Mouse (Mus musculus) stomach, postnatal 0 days (tissue): ENCODE measurements at regions not wholly inside any gene's neighbourhood (a gene's known extent, or its start where the extent isn't known, plus 50 kb on each side); places are given as distances from the start of the nearest gene placed in this dataset.

ENCODE experiments used
- ATAC-seq: fragments of 200-750 bp; cut with Nextera tagmentation; 2 replicates; pipeline ENCODE4 v1.8.0; 2017; ENCODE audit not compliant: low FRiP score, low TSS enrichment
- DNase-seq: peaks from one replicate; pipeline ENCODE4 v3.0.0-alpha.2; 2016; ENCODE audit warnings: low spot score
- H3K27ac ChIP-seq: fragments of 300-500 bp; sonication (generic); replicated peaks from 2 replicates; pipeline ENCODE4 v1.5.1; 2014; ENCODE audit warnings: mild to moderate bottlenecking, control low read depth
- H3K27me3 ChIP-seq: fragments of 300-500 bp; sonication (generic); 2 replicates; pipeline ENCODE4 v1.6.1; 2014; ENCODE audit warnings: low read length; ENCODE audit not compliant: control insufficient read depth, insufficient read depth
- H3K36me3 ChIP-seq: fragments of 300-500 bp; sonication (generic); 2 replicates; pipeline ENCODE4 v1.6.1; 2014; ENCODE audit warnings: low read length, mixed read lengths; ENCODE audit not compliant: control insufficient read depth, insufficient read depth
- H3K4me1 ChIP-seq: fragments of 300-500 bp; sonication (generic); replicated peaks from 2 replicates; pipeline ENCODE4 v1.6.1; 2014; ENCODE audit warnings: antibody characterized with exemption; ENCODE audit not compliant: control insufficient read depth, insufficient read depth
- H3K4me2 ChIP-seq: fragments of 300-500 bp; sonication (generic); replicated peaks from 2 replicates; pipeline ENCODE4 v1.6.1; 2014; ENCODE audit warnings: low read depth, mild to moderate bottlenecking, control low read depth, moderate library complexity
- H3K4me3 ChIP-seq: fragments of 300-500 bp; sonication (generic); 2 replicates; pipeline ENCODE4 v1.5.1; 2014; ENCODE audit warnings: low read depth, low read length, control low read depth
- H3K9ac ChIP-seq: fragments of 300-500 bp; sonication (generic); 2 replicates; pipeline ENCODE4 v1.6.1; 2014; ENCODE audit warnings: mild to moderate bottlenecking, low read length, control low read depth, mixed read lengths
- H3K9me3 ChIP-seq: fragments of 300-500 bp; sonication (generic); 2 replicates; pipeline ENCODE4 v1.6.1; 2016; ENCODE audit warnings: low read length; ENCODE audit not compliant: control insufficient read depth
- CTCF ChIP-seq: IDR thresholded peaks from 2 replicates; pipeline ENCODE4 v1.5.1; 2016; ENCODE audit warnings: antibody characterized with exemption, low read depth, mild to moderate bottlenecking, moderate library complexity
- EP300 ChIP-seq: optimal IDR thresholded peaks from 2 replicates; pipeline ENCODE3; 2016; ENCODE audit warnings: antibody characterized with exemption
- WGBS: fragments of 180-500 bp; shearing (Covaris S2); extraction: QIAGEN DNeasy Blood & Tissue Kit; methylation state at CpG from one replicate; pipeline ENCODE4 v1.1.7; 2014; 5-methylcytosine and 5-hydroxymethylcytosine counted together

GRCm38 (mm10) chr17:45934002-45934401, 98.2 kb downstream of the Vegfa start:
- TF ChIP-seq CTCF (no peak), EP300 (no peak)
- H3K9ac ChIP-seq, result no peak overlapping the region
- ATAC-seq (0 out of 2 replicates have a peak, but pooled peaks have one; percentile 10), DNase-seq (no peak)
- H3K4me3 ChIP-seq, result no peak overlapping the region
- H3K36me3 ChIP-seq, result no peaks in the 10 kb centered on the region
- H3K4me1 ChIP-seq, result no peaks in the 10 kb centered on the region
- no peak overlapping the region for H3K4me2 ChIP-seq
- WGBS, result 25% methylated on average over 2 of the region's 2 CpGs
- no peaks in the 10 kb centered on the region for H3K27me3 ChIP-seq
- no peak overlapping the region for H3K27ac ChIP-seq
- no peaks in the 10 kb centered on the region for H3K9me3 ChIP-seq

GRCm38 (mm10) chr17:45933034-45933433, 99.1 kb downstream of the Vegfa start:
- H3K4me3 ChIP-seq, result no peak overlapping the region
- no peaks in the 10 kb centered on the region for H3K4me1 ChIP-seq
- DNase-seq, result no peak
- H3K27me3 ChIP-seq, result no peaks in the 10 kb centered on the region
- WGBS, result 63% methylated on average over 10 of the region's 10 CpGs
- H3K36me3 ChIP-seq, result no peaks in the 10 kb centered on the region
- ATAC-seq, result no peak
- no peaks in the 10 kb centered on the region for H3K9me3 ChIP-seq
- no peak overlapping the region for H3K9ac ChIP-seq
- TF ChIP-seq EP300 (no peak), CTCF (no peak)
- H3K27ac ChIP-seq, result no peak overlapping the region
- H3K4me2 ChIP-seq, result no peak overlapping the region

DNA sequence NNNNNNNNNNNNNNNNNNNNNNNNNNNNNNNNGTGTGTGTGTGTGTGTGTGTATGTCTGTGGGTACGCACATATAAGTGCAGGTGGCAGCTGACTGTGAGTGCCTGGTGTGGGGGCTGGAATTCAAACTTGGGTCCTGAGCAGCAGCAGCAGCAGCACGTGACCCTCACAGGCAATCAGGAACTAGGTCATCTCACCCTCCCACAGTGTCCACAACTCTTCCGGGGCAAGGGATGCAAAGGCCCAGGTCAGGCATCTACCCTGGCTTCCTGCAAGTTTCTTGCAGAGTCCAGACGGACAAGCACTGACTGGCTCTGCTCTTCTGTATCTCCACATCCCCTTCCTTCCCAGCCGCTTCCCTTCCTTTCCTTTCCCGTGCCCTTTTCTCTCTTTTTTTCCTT, 99.6 kb downstream of the Vegfa start:
- Histone ChIP-seq H3K9me3 (no peaks in the 10 kb centered on the region), H3K4me1 (no peaks in the 10 kb centered on the region), H3K27me3 (no peaks in the 10 kb centered on the region), H3K4me3 (no peak overlapping the region), H3K36me3 (no peaks in the 10 kb centered on the region), H3K27ac (no peak overlapping the region), H3K9ac (no peak overlapping the region), H3K4me2 (no peak overlapping the region)
- WGBS, result 74% methylated on average over 6 of the region's 6 CpGs
- ATAC-seq, result no peak
- TF ChIP-seq CTCF (no peak), EP300 (no peak)
- DNase-seq, result no peak

DNA sequence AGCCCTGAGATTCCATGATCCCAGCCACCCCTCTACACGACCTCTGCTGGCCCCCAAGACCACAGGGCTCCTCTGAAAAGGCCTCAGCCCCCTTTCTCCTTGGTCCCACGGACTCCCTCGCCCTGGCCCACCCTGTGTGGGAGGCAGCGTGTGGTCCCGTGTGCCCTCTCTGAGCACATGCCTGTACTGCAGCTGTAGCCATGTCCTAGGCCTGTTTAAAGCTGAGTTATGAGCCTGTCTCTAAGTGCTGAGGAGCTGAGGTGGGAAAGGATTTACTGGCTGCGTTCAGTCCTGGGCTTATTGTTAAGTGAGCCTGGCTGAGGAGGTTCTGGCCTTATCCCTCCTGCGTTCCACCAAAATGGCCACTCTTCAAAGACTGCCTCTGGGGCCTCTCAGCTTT, 102.6 kb downstream of the Vegfa start:
- H3K4me2 ChIP-seq, result no peak overlapping the region
- H3K27me3 ChIP-seq, result no peaks in the 10 kb centered on the region
- DNase-seq (no peak), ATAC-seq (no peak)
- H3K36me3 ChIP-seq, result no peaks in the 10 kb centered on the region
- H3K4me3 ChIP-seq, result no peak overlapping the region
- WGBS, result 78% methylated on average over 7 of the region's 7 CpGs
- H3K9me3 ChIP-seq, result no peaks in the 10 kb centered on the region
- TF ChIP-seq EP300, result no peak
- TF ChIP-seq CTCF, result no peak
- no peak overlapping the region for H3K27ac ChIP-seq
- H3K4me1 ChIP-seq, result no peaks in the 10 kb centered on the region
- no peak overlapping the region for H3K9ac ChIP-seq

- DNase-seq (no peak), ATAC-seq (no peak)
- H3K27me3 ChIP-seq, result no peaks in the 10 kb centered on the region
- TF ChIP-seq EP300 (no peak), CTCF (no peak)
- no peak overlapping the region for H3K27ac ChIP-seq
- H3K9me3 ChIP-seq, result no peaks in the 10 kb centered on the region
- no peak overlapping the region for H3K9ac ChIP-seq
- no peak overlapping the region for H3K4me2 ChIP-seq
- H3K4me3 ChIP-seq, result no peak overlapping the region
- no peaks in the 10 kb centered on the region for H3K36me3 ChIP-seq
- WGBS, result 56% methylated on average over 8 of the region's 8 CpGs
- H3K4me1 ChIP-seq, result no peaks in the 10 kb centered on the region
Measured at GRCm38 (mm10) chr17:45928903-45929477, 103.2 kb downstream of the Vegfa start.

- no peaks in the 10 kb centered on the region for H3K36me3 ChIP-seq
- DNase-seq (no peak), ATAC-seq (no peak)
- WGBS, result 66% methylated on average over 4 of the region's 4 CpGs
- no peak overlapping the region for H3K4me2 ChIP-seq
- no peak overlapping the region for H3K27ac ChIP-seq
- no peaks in the 10 kb centered on the region for H3K27me3 ChIP-seq
- no peaks in the 10 kb centered on the region for H3K4me1 ChIP-seq
- H3K9ac ChIP-seq, result no peak overlapping the region; the same call in 1 of the 2 replicates
- H3K4me3 ChIP-seq, result no peak overlapping the region
- TF ChIP-seq EP300, result no peak
- H3K9me3 ChIP-seq, result no peaks in the 10 kb centered on the region
Measured at GRCm38 (mm10) chr17:45928013-45928412, 104.2 kb downstream of the Vegfa start.
